Mouse (Mus musculus) embryonic facial prominence, embryonic 12.5 days (tissue): Measurements from ENCODE around the gene Zfp955b. TPM values are rescaled to one million over a fixed set of nuclear protein-coding genes. Genes with fewer than 3 reads are reported as not detected.
"Not testable (repeated sequence)": the region's sequence is repeated elsewhere in the genome, so short reads cannot be mapped to it uniquely, and the experiment has no call there.

ENCODE experiments used
- ATAC-seq: fragments of 200-750 bp; cut with Nextera tagmentation; 2 replicates; pipeline ENCODE4 v1.8.0; 2017; ENCODE audit not compliant: insufficient number of reproducible peaks, insufficient read depth, low FRiP score, low TSS enrichment
- H3K27ac ChIP-seq: fragments of 300-500 bp; sonication (generic); 2 replicates; pipeline ENCODE4 v1.5.1; 2016; ENCODE audit warnings: mild to moderate bottlenecking
- H3K27me3 ChIP-seq: fragments of 300-500 bp; sonication (generic); 2 replicates; pipeline ENCODE4 v1.6.1; 2016; ENCODE audit warnings: mild to moderate bottlenecking, moderate library complexity
- H3K36me3 ChIP-seq: fragments of 300-500 bp; sonication (generic); 2 replicates; pipeline ENCODE4 v1.6.1; 2016; ENCODE audit warnings: mild to moderate bottlenecking
- H3K4me1 ChIP-seq: fragments of 300-500 bp; sonication (generic); 2 replicates; pipeline ENCODE4 v1.6.1; 2016
- H3K4me2 ChIP-seq: fragments of 300-500 bp; sonication (generic); replicated peaks from 2 replicates; pipeline ENCODE4 v1.6.1; 2016; ENCODE audit warnings: mild to moderate bottlenecking, moderate library complexity
- H3K4me3 ChIP-seq: fragments of 300-500 bp; sonication (generic); 2 replicates; pipeline ENCODE4 v1.5.1; 2016; ENCODE audit warnings: mild to moderate bottlenecking
- H3K9ac ChIP-seq: fragments of 300-500 bp; sonication (generic); 2 replicates; pipeline ENCODE4 v1.6.1; 2016; ENCODE audit warnings: mild to moderate bottlenecking, moderate library complexity
- H3K9me3 ChIP-seq: fragments of 300-500 bp; sonication (generic); 2 replicates; pipeline ENCODE4 v1.6.1; 2016; ENCODE audit warnings: mild to moderate bottlenecking, moderate library complexity
- whole genome bisulfite sequencing: fragments of 180-500 bp; shearing (Covaris S2); methylation state at CpG from one replicate; pipeline ENCODE4 v1.1.7; 2016; 5-methylcytosine and 5-hydroxymethylcytosine counted together
- polyA plus RNA-seq: library from polyadenylated mRNA; unstranded; fragments of >200 nt; fragmentation: Nextera tagmentation; extraction: Ambion mirVana; gene quantifications from 2 replicates; pipeline ENCODE4 v1.2.1, GENCODE M21; 2016

The Zfp955b gene
- 14.1 and 15.5 TPM in 2 replicates for polyA plus RNA-seq

- no CpG with 5 or more reads among the region's 25 CpGs for WGBS
- H3K9me3 ChIP-seq, H3K4me3 ChIP-seq, H3K4me1 ChIP-seq, H3K36me3 ChIP-seq, H3K27me3 ChIP-seq, H3K9ac ChIP-seq, H3K27ac ChIP-seq: not testable (repeated sequence)
- H3K4me2 ChIP-seq: peak within 1 kb of the TSS; percentile 15; the same call in 1 of the 2 replicates
- peak; percentile 97 for ATAC-seq
These were observed at the start of gene Zfp955b for GRCm38 (mm10) chr17:33289039-33289875. Gene Zfp955b (plus strand): TSS chr17:33289544.

- H3K4me2 ChIP-seq: peak within 1 kb of the TSS; percentile 24; the same call in 1 of the 2 replicates
- not testable (repeated sequence) for H3K27ac ChIP-seq, H3K9me3 ChIP-seq, H3K27me3 ChIP-seq, H3K9ac ChIP-seq, H3K36me3 ChIP-seq, H3K4me1 ChIP-seq, H3K4me3 ChIP-seq
- ATAC-seq: peak; percentile 98
- WGBS: 48% methylated on average over 1 of the region's 34 CpGs
These were observed 34.6 kb upstream of the Zfp955b start, which contains the start of gene Zfp955a for GRCm38 (mm10) chr17:33254530-33255318. Gene Zfp955a (minus strand): TSS chr17:33255145.

- H3K27ac ChIP-seq, H3K4me2 ChIP-seq, ATAC-seq, H3K27me3 ChIP-seq, H3K36me3 ChIP-seq, H3K4me1 ChIP-seq, H3K9me3 ChIP-seq, H3K4me3 ChIP-seq, H3K9ac ChIP-seq: not testable (repeated sequence)
- no CpG with 5 or more reads among the region's 2 CpGs for WGBS
These were observed 34.1 kb upstream of the Zfp955b start for GRCm38 (mm10) chr17:33255319-33255657.

- Histone ChIP-seq H3K9me3 (no peaks in the 10 kb centered on the region), H3K27ac (no peak within 1 kb of the TSS), H3K36me3 (no peaks in the 10 kb centered on the region), H3K4me3 (no peak within 1 kb of the TSS), H3K9ac (no peak within 1 kb of the TSS), H3K27me3 (no peaks in the 10 kb centered on the region), H3K4me1 (no peaks in the 10 kb centered on the region), H3K4me2 (no peak within 1 kb of the TSS)
- 63% methylated on average over 1 of the region's 1 CpGs for WGBS
- no peak for ATAC-seq
These were observed 25.0 kb upstream of the Zfp955b start, which contains the start of gene Olfr63 for GRCm38 (mm10) chr17:33264376-33264775. Gene Olfr63 (plus strand): TSS chr17:33264676.

- no peaks in the 10 kb centered on the region for H3K36me3 ChIP-seq
- no peak overlapping the region for H3K4me2 ChIP-seq
- 88% methylated on average over 9 of the region's 9 CpGs for WGBS
- H3K4me3 ChIP-seq: no peak overlapping the region
- H3K4me1 ChIP-seq: no peaks in the 10 kb centered on the region
- no peak overlapping the region for H3K9ac ChIP-seq
- no peak for ATAC-seq
- H3K27ac ChIP-seq: no peak overlapping the region
- H3K27me3 ChIP-seq: no peaks in the 10 kb centered on the region
- H3K9me3 ChIP-seq: no peaks in the 10 kb centered on the region
These were observed 20.4 kb upstream of the Zfp955b start for GRCm38 (mm10) chr17:33268907-33269306.

GRCm38 (mm10) chr17:33289876-33290149 is 469 bp downstream of the Zfp955b start:
- not testable (repeated sequence) for H3K27me3 ChIP-seq, H3K9ac ChIP-seq, H3K36me3 ChIP-seq, H3K4me3 ChIP-seq, H3K4me1 ChIP-seq, H3K9me3 ChIP-seq, H3K27ac ChIP-seq, H3K4me2 ChIP-seq
- no CpG with 5 or more reads among the region's 9 CpGs for WGBS
- peak; percentile 28; the same call in 1 of the 2 replicates for ATAC-seq

- Histone ChIP-seq H3K9ac (no peak overlapping the region), H3K4me1 (peaks cover 3% of the 10 kb centered on the region; the same call in 1 of the 2 replicates), H3K27me3 (no peaks in the 10 kb centered on the region), H3K27ac (no peak overlapping the region), H3K4me2 (no peak overlapping the region), H3K4me3 (no peak overlapping the region), H3K9me3 (0 out of 2 replicates have a peak, but pooled peaks cover 3% of the 10 kb centered on the region), H3K36me3 (no peaks in the 10 kb centered on the region)
- no peak for ATAC-seq
- 91% methylated on average over 1 of the region's 1 CpGs for WGBS
These were observed 63.6 kb downstream of the Zfp955b start for GRCm38 (mm10) chr17:33352981-33353380.

Other genes starting within 250 kb of the Zfp955b start
- gene 4921501E09Rik, start 221.5 kb upstream of the Zfp955b start, polyA plus RNA-seq: not detected in 2 replicates
- gene Zfp563, start 200.2 kb upstream of the Zfp955b start, polyA plus RNA-seq: 9.9 and 10.4 TPM in 2 replicates
- not detected in 2 replicates for gene Morc2b, start 149.9 kb upstream of the Zfp955b start, polyA plus RNA-seq
- gene Olfr55, start 121.1 kb upstream of the Zfp955b start, polyA plus RNA-seq: not detected in 2 replicates
- gene Olfr239, start 98.2 kb upstream of the Zfp955b start, polyA plus RNA-seq: not detected in 2 replicates
- gene Olfr1564, start 67.9 kb upstream of the Zfp955b start, polyA plus RNA-seq: not detected in 2 replicates
- 20.1 and 20.8 TPM in 2 replicates for gene Zfp955a, start 34.4 kb upstream of the Zfp955b start, polyA plus RNA-seq
- gene Olfr63, start 24.9 kb upstream of the Zfp955b start, polyA plus RNA-seq: 0.03 TPM in 1 of 2 replicates, not detected in the other
- 12.8 and 13.2 TPM in 2 replicates for gene Zfp81, start 69.3 kb downstream of the Zfp955b start, polyA plus RNA-seq
- gene Zfp101, start 105.1 kb downstream of the Zfp955b start, polyA plus RNA-seq: 22.3 and 25.9 TPM in 2 replicates
- gene Actl9, start 143.4 kb downstream of the Zfp955b start, polyA plus RNA-seq: not detected in 2 replicates
- gene Adamts10, start 234.7 kb downstream of the Zfp955b start, polyA plus RNA-seq: 93.7 and 112 TPM in 2 replicates